Mouse (Mus musculus): ENCODE measurements around the gene Birc5. TPM values are rescaled to one million over a fixed set of nuclear protein-coding genes. Genes with fewer than 3 reads are reported as not detected.
A peak's percentile ranks its signal among the peaks of the same experiment; 100 is the strongest.

Birc5 gene
- 287 and 308 TPM in 2 replicates for polyA plus RNA-seq (2014; fragmentation: Nextera tagmentation; extraction: Ambion mirVana)

GRCm38 (mm10) chr11:117848985-117849671 lies at the start of gene Birc5:
Birc5 (plus strand) TSS chr11:117849251.
- H3K36me3 ChIP-seq (ENCODE audit: control insufficient read depth, insufficient read depth, low read length) = peaks cover 4% of the 10 kb centered on the region
- H3K9me3 ChIP-seq (ENCODE audit: control insufficient read depth, low read length) = no peaks in the 10 kb centered on the region
- H3K27ac ChIP-seq (ENCODE audit: low read depth, low read length) = peak within 1 kb of the TSS; percentile 86
- H3K4me1 ChIP-seq (ENCODE audit: control insufficient read depth, insufficient read depth, low read length) = peaks cover 12% of the 10 kb centered on the region; the same call in 1 of the 2 replicates
- DNase-seq (ENCODE audit: low spot score) (peak; percentile 99), ATAC-seq (ENCODE audit: insufficient read depth, low FRiP score, low TSS enrichment) (peak; percentile 92)
- H3K4me2 ChIP-seq (ENCODE audit: low read depth) = peak within 1 kb of the TSS; percentile 65
- peak within 1 kb of the TSS; percentile 50 for H3K4me3 ChIP-seq (ENCODE audit: low read depth, low read length)
- no peaks in the 10 kb centered on the region for H3K27me3 ChIP-seq (ENCODE audit: control insufficient read depth, insufficient read depth, low read length)
- H3K9ac ChIP-seq (ENCODE audit: low read length) = peak within 1 kb of the TSS; percentile 62
- WGBS = under 1% methylated on average over 50 of the region's 51 CpGs

- Histone ChIP-seq H3K4me1 (ENCODE audit: control insufficient read depth, insufficient read depth, low read length) (no peaks in the 10 kb centered on the region), H3K4me2 (ENCODE audit: low read depth) (no peak overlapping the region), H3K27me3 (ENCODE audit: control insufficient read depth, insufficient read depth, low read length) (no peaks in the 10 kb centered on the region), H3K27ac (ENCODE audit: low read depth, low read length) (no peak overlapping the region), H3K4me3 (ENCODE audit: low read depth, low read length) (no peak overlapping the region), H3K36me3 (ENCODE audit: control insufficient read depth, insufficient read depth, low read length) (no peaks in the 10 kb centered on the region), H3K9ac (ENCODE audit: low read length) (no peak overlapping the region), H3K9me3 (ENCODE audit: control insufficient read depth, low read length) (no peaks in the 10 kb centered on the region)
- DNase-seq (ENCODE audit: low spot score) = no peak
- WGBS = 86% methylated on average over 7 of the region's 7 CpGs
- no peak for ATAC-seq (ENCODE audit: insufficient read depth, low FRiP score, low TSS enrichment)
These were observed 49.0 kb upstream of the Birc5 start for GRCm38 (mm10) chr11:117800038-117800437.

GRCm38 (mm10) chr11:117801650-117802049 lies 47.4 kb upstream of the Birc5 start:
- ATAC-seq (ENCODE audit: insufficient read depth, low FRiP score, low TSS enrichment) (no peak), DNase-seq (ENCODE audit: low spot score) (no peak)
- Histone ChIP-seq H3K4me2 (ENCODE audit: low read depth) (no peak overlapping the region), H3K4me3 (ENCODE audit: low read depth, low read length) (no peak overlapping the region), H3K9me3 (ENCODE audit: control insufficient read depth, low read length) (no peaks in the 10 kb centered on the region), H3K27ac (ENCODE audit: low read depth, low read length) (no peak overlapping the region), H3K36me3 (ENCODE audit: control insufficient read depth, insufficient read depth, low read length) (no peaks in the 10 kb centered on the region), H3K27me3 (ENCODE audit: control insufficient read depth, insufficient read depth, low read length) (no peaks in the 10 kb centered on the region), H3K9ac (ENCODE audit: low read length) (no peak overlapping the region), H3K4me1 (ENCODE audit: control insufficient read depth, insufficient read depth, low read length) (no peaks in the 10 kb centered on the region)
- 75% methylated on average over 7 of the region's 7 CpGs for WGBS

- no peaks in the 10 kb centered on the region for H3K9me3 ChIP-seq (ENCODE audit: control insufficient read depth, low read length)
- H3K4me3 ChIP-seq (ENCODE audit: low read depth, low read length) = no peak overlapping the region
- no peaks in the 10 kb centered on the region for H3K4me1 ChIP-seq (ENCODE audit: control insufficient read depth, insufficient read depth, low read length)
- ATAC-seq (ENCODE audit: insufficient read depth, low FRiP score, low TSS enrichment) (no peak), DNase-seq (ENCODE audit: low spot score) (no peak)
- 96% methylated on average over 3 of the region's 3 CpGs for WGBS
- H3K4me2 ChIP-seq (ENCODE audit: low read depth) = no peak overlapping the region
- H3K36me3 ChIP-seq (ENCODE audit: control insufficient read depth, insufficient read depth, low read length) = no peaks in the 10 kb centered on the region
- no peak overlapping the region for H3K27ac ChIP-seq (ENCODE audit: low read depth, low read length)
- no peaks in the 10 kb centered on the region for H3K27me3 ChIP-seq (ENCODE audit: control insufficient read depth, insufficient read depth, low read length)
- H3K9ac ChIP-seq (ENCODE audit: low read length) = no peak overlapping the region
These were observed 45.8 kb upstream of the Birc5 start for GRCm38 (mm10) chr11:117803166-117803688.

- Histone ChIP-seq H3K36me3 (ENCODE audit: control insufficient read depth, insufficient read depth, low read length) (no peaks in the 10 kb centered on the region), H3K4me3 (ENCODE audit: low read depth, low read length) (no peak overlapping the region), H3K27ac (ENCODE audit: low read depth, low read length) (no peak overlapping the region), H3K27me3 (ENCODE audit: control insufficient read depth, insufficient read depth, low read length) (no peaks in the 10 kb centered on the region), H3K9ac (ENCODE audit: low read length) (no peak overlapping the region), H3K4me1 (ENCODE audit: control insufficient read depth, insufficient read depth, low read length) (peaks cover 11% of the 10 kb centered on the region), H3K4me2 (ENCODE audit: low read depth) (no peak overlapping the region), H3K9me3 (ENCODE audit: control insufficient read depth, low read length) (no peaks in the 10 kb centered on the region)
- WGBS = 94% methylated on average over 6 of the region's 6 CpGs
- no peak for ATAC-seq (ENCODE audit: insufficient read depth, low FRiP score, low TSS enrichment)
- no peak for DNase-seq (ENCODE audit: low spot score)
These were observed 42.3 kb upstream of the Birc5 start for GRCm38 (mm10) chr11:117806781-117807180.

- Histone ChIP-seq H3K4me1 (ENCODE audit: control insufficient read depth, insufficient read depth, low read length) (peaks cover 11% of the 10 kb centered on the region), H3K4me2 (ENCODE audit: low read depth) (peak within 1 kb of the TSS; percentile 100), H3K27me3 (ENCODE audit: control insufficient read depth, insufficient read depth, low read length) (no peaks in the 10 kb centered on the region), H3K4me3 (ENCODE audit: low read depth, low read length) (peak within 1 kb of the TSS; percentile 55), H3K36me3 (ENCODE audit: control insufficient read depth, insufficient read depth, low read length) (peaks cover 9% of the 10 kb centered on the region), H3K9me3 (ENCODE audit: control insufficient read depth, low read length) (no peaks in the 10 kb centered on the region), H3K27ac (ENCODE audit: low read depth, low read length) (no peak within 1 kb of the TSS), H3K9ac (ENCODE audit: low read length) (peak within 1 kb of the TSS; percentile 65)
- peak; percentile 88 for DNase-seq (ENCODE audit: low spot score)
- under 1% methylated on average over 55 of the region's 75 CpGs for WGBS
- peak; percentile 53 for ATAC-seq (ENCODE audit: insufficient read depth, low FRiP score, low TSS enrichment)
These were observed 39.4 kb upstream of the Birc5 start, which contains the start of the genes Gm20708 and Syngr2 for GRCm38 (mm10) chr11:117809407-117810311. Gm20708 (plus strand) TSS chr11:117809668. Syngr2 (plus strand) TSS chr11:117809668.

GRCm38 (mm10) chr11:117810401-117811046 lies 38.5 kb upstream of the Birc5 start:
- WGBS = under 1% methylated on average over 21 of the region's 21 CpGs
- Histone ChIP-seq H3K4me3 (ENCODE audit: low read depth, low read length) (peak overlapping the region; percentile 55), H3K4me1 (ENCODE audit: control insufficient read depth, insufficient read depth, low read length) (peaks cover 11% of the 10 kb centered on the region), H3K27me3 (ENCODE audit: control insufficient read depth, insufficient read depth, low read length) (no peaks in the 10 kb centered on the region), H3K9me3 (ENCODE audit: control insufficient read depth, low read length) (no peaks in the 10 kb centered on the region), H3K27ac (ENCODE audit: low read depth, low read length) (no peak overlapping the region), H3K36me3 (ENCODE audit: control insufficient read depth, insufficient read depth, low read length) (peaks cover 10% of the 10 kb centered on the region), H3K9ac (ENCODE audit: low read length) (peak overlapping the region; percentile 65), H3K4me2 (ENCODE audit: low read depth) (peak overlapping the region; percentile 100)
- ATAC-seq (ENCODE audit: insufficient read depth, low FRiP score, low TSS enrichment) (peak; percentile 67), DNase-seq (ENCODE audit: low spot score) (peak; percentile 81)

- H3K36me3 ChIP-seq (ENCODE audit: control insufficient read depth, insufficient read depth, low read length) = peaks cover 14% of the 10 kb centered on the region
These were observed 35.2 kb upstream of the Birc5 start for GRCm38 (mm10) chr11:117813867-117814266.

More at GRCm38 (mm10) chr11:117813867-117814266, 35.2 kb upstream of the Birc5 start:
- no peak for ATAC-seq (ENCODE audit: insufficient read depth, low FRiP score, low TSS enrichment)
- 89% methylated on average over 5 of the region's 5 CpGs for WGBS
- Histone ChIP-seq H3K27me3 (ENCODE audit: control insufficient read depth, insufficient read depth, low read length) (no peaks in the 10 kb centered on the region), H3K9me3 (ENCODE audit: control insufficient read depth, low read length) (no peaks in the 10 kb centered on the region), H3K27ac (ENCODE audit: low read depth, low read length) (no peak overlapping the region), H3K4me1 (ENCODE audit: control insufficient read depth, insufficient read depth, low read length) (peaks cover 11% of the 10 kb centered on the region), H3K4me3 (ENCODE audit: low read depth, low read length) (no peak overlapping the region), H3K4me2 (ENCODE audit: low read depth) (no peak overlapping the region), H3K9ac (ENCODE audit: low read length) (no peak overlapping the region)
- no peak for DNase-seq (ENCODE audit: low spot score)

Data from neural tube, embryonic 11.5 days (tissue).